Mouse (Mus musculus) midbrain, embryonic 14.5 days (tissue): ENCODE measurements at regions not wholly inside any gene's neighbourhood (a gene's known extent, or its start where the extent isn't known, plus 50 kb on each side); places are given as distances from the start of the nearest gene placed in this dataset.

ENCODE experiments used
- ATAC-seq: fragments of 200-750 bp; cut with Nextera tagmentation; 2 replicates; pipeline ENCODE4 v1.8.0; 2017; ENCODE audit warnings: moderate number of reproducible peaks, moderate library complexity; ENCODE audit not compliant: low FRiP score, low TSS enrichment
- DNase-seq: peaks from one replicate; pipeline ENCODE4 v3.0.0-alpha.2; 2015
- H3K27ac ChIP-seq: fragments of 300-500 bp; sonication (generic); replicated peaks from 2 replicates; pipeline ENCODE4 v1.5.1; 2014; ENCODE audit warnings: mild to moderate bottlenecking, low read depth, low read length, moderate library complexity
- H3K27me3 ChIP-seq: fragments of 300-500 bp; sonication (generic); 2 replicates; pipeline ENCODE4 v1.6.1; 2014; ENCODE audit warnings: low read length, control low read depth, mixed read lengths; ENCODE audit not compliant: control insufficient read depth, insufficient read depth
- H3K36me3 ChIP-seq: fragments of 300-500 bp; sonication (generic); 2 replicates; pipeline ENCODE4 v1.6.1; 2014; ENCODE audit warnings: low read length, control low read depth; ENCODE audit not compliant: control insufficient read depth, insufficient read depth
- H3K4me1 ChIP-seq: fragments of 300-500 bp; sonication (generic); 2 replicates; pipeline ENCODE4 v1.6.1; 2014; ENCODE audit warnings: mild to moderate bottlenecking, antibody characterized with exemption, low read length, control low read depth; ENCODE audit not compliant: control insufficient read depth, insufficient read depth
- H3K4me2 ChIP-seq: fragments of 300-500 bp; sonication (generic); 2 replicates; pipeline ENCODE4 v1.6.1; 2014; ENCODE audit warnings: mild to moderate bottlenecking, low read length, moderate library complexity
- H3K4me3 ChIP-seq: fragments of 300-500 bp; sonication (generic); replicated peaks from 2 replicates; pipeline ENCODE4 v1.5.1; 2014; ENCODE audit warnings: low read depth, low read length
- H3K9ac ChIP-seq: fragments of 300-500 bp; sonication (generic); replicated peaks from 2 replicates; pipeline ENCODE4 v1.6.1; 2014; ENCODE audit warnings: mild to moderate bottlenecking, low read length, moderate library complexity
- H3K9me3 ChIP-seq: fragments of 300-500 bp; sonication (generic); 2 replicates; pipeline ENCODE4 v1.6.1; 2016; ENCODE audit warnings: low read length, control low read depth, mixed read lengths; ENCODE audit not compliant: control insufficient read depth
- WGBS: fragments of 180-500 bp; shearing (Covaris S2); extraction: QIAGEN DNeasy Blood & Tissue Kit; methylation state at CpG from one replicate; pipeline ENCODE4 v1.1.7; 2014; 5-methylcytosine and 5-hydroxymethylcytosine counted together

- Histone ChIP-seq H3K27ac (no peak overlapping the region), H3K9me3 (no peaks in the 10 kb centered on the region), H3K27me3 (no peaks in the 10 kb centered on the region), H3K9ac (no peak overlapping the region), H3K4me1 (no peaks in the 10 kb centered on the region), H3K4me2 (no peak overlapping the region), H3K36me3 (no peaks in the 10 kb centered on the region), H3K4me3 (no peak overlapping the region)
- whole genome bisulfite sequencing = 97% methylated on average over 4 of the region's 4 CpGs
- DNase-seq (no peak), ATAC-seq (no peak)
Measured at GRCm38 (mm10) chr6:141197501-141197900, 51.6 kb upstream of the Pde3a start.
